Mouse (Mus musculus): ENCODE data around the gene Zdhhc14.

DNA sequence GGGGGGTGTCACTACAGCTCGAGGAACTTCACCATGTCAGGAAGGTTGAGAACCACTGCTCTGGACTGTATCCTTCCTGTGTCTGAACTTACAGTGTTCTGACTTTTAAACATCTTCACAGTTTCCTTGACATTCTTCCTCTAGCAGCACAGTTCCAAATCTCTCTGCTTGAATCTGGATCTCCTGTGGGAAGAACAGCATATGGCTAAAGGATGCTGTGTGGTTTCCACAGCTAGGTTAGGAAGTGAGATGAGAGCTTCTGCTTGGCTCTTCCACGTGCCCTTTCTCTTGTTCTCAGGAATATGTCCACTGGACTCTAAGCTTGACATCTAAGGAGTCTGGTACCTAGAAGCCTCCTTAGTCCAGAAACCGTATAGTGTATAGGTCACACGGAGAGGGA is 15.7 kb downstream of the Zdhhc14 start:
- TF ChIP-seq CTCF (IDR thresholded peaks at IDR 0.05; ENCODE audit: low read depth, low read length): no peak
- no peak for TF ChIP-seq GATA1 (IDR thresholded peaks at IDR 0.05; ENCODE audit: borderline replicate concordance, low read length)
- no peak for TF ChIP-seq TAL1 (conservative IDR thresholded peaks at IDR 0.05; ENCODE audit: low read depth, low read length)
- TF ChIP-seq GATA2 (IDR thresholded peaks at IDR 0.05; ENCODE audit: borderline replicate concordance, low read depth, low read length): no peak

All from G1E (cell line).